Mouse (Mus musculus): ENCODE measurements around the gene Kcnj12.

DNA sequence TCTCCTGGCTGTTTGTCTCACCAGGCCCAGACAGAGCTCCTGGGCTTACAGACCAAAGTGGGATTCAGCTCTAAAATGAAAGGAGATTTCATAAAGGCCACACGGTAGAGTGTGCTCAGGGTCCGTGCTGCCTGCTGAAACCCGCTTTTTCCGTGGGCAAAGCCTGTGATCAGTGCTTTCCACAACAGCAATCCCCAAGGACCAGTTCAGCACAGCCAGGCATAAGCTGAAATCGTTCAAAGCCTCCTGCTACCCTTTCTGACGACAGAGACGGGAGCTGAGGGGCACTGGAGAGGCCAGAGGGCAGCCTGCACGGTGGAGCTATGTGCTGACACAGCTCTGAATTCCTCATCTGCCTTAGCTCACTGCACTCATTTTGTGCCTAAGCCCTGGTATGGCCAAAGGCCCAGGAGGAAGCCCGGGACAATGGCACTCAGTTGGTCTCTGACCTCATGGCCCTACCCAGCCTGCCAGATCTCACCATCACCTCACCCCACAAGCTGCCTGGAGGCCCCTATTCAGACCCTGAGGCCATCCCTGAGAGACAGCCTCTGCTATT, 10.5 kb upstream of the Kcnj12 start:
- TF ChIP-seq CTCF (IDR thresholded peaks at IDR 0.05), result no peak
- TF ChIP-seq EP300 (IDR thresholded peaks at IDR 0.05), result no peak
